Mouse (Mus musculus): ENCODE data around the gene Upp1.

DNA sequence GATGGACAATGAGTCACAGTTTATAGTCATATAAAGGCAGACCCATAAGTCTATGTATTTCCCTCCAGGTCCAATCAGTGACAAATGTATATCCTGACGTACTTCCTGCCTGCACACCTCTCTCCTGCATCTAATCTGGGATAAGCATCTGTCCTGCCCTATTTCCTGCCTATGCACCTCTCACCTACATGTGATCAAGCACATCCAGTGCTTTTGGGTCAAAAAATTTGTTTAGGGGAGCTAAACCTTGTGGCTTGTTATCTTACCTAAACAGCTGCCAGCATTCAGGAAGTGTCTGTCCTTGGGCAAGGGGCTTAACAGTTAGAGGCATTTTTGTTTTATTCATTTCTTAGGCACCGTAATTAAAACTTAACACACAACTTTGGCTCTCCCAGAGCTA is 4.7 kb upstream of the Upp1 start:
- TF ChIP-seq CTCF (IDR thresholded peaks at IDR 0.05; ENCODE audit: borderline replicate concordance, control insufficient read depth, extremely low read depth, insufficient read depth, low read length, poor library complexity) (no peak), POLR2A (IDR thresholded peaks at IDR 0.05; ENCODE audit: control insufficient read depth, extremely low read depth, insufficient read depth, low read length, poor library complexity) (no peak)
